Mouse (Mus musculus): ENCODE results near the gene Olfr1289.

The Olfr1289 gene

GRCm38 (mm10) chr2:111480519-111480918, at the start of gene Olfr1289:
Gene Olfr1289, plus strand, starts transcription at chr2:111480819.
- DNase-seq (ENCODE audit: low spot score): no peak

GRCm38 (mm10) chr2:111448842-111449241, 31.8 kb upstream of the Olfr1289 start, which contains the start of gene Olfr1287:
Gene Olfr1287, plus strand, starts transcription at chr2:111449142.
- DNase-seq (ENCODE audit: low spot score): no peak

- no peak for DNase-seq (ENCODE audit: low spot score)
These were observed 6.8 kb upstream of the Olfr1289 start, which contains the start of gene Olfr1288 for GRCm38 (mm10) chr2:111473801-111474200. Gene Olfr1288, plus strand, starts transcription at chr2:111474101.

- DNase-seq (ENCODE audit: low spot score): no peak
These were observed 13.1 kb downstream of the Olfr1289 start, which contains the start of gene Olfr1290 for GRCm38 (mm10) chr2:111493729-111494128. Gene Olfr1290, minus strand, starts transcription at chr2:111493829.

GRCm38 (mm10) chr2:111496880-111497279, 16.3 kb downstream of the Olfr1289 start, which contains the start of gene Olfr1291-ps1:
Gene Olfr1291-ps1, plus strand, starts transcription at chr2:111497180.
- DNase-seq (ENCODE audit: low spot score): no peak

DNA sequence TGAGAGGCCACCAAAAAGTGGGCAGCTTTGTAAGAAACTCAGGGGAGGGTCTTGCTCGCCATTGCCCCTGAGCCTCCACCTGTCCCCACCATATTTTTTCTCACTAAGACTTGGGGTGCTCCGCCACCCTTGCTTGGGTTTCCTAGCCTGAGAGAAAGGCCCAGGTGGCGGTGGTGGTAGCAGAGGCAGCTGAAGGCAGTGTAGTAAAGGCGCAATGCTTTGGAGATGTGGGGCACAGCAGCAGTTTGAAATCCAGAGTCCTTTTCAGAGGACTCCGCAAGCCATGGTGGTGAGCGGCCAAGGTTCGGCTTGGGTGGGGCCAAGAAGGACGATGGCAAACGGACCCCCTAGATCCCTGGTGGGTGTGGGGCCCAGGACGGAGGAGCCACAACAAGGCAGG, 36.8 kb downstream of the Olfr1289 start:
- DNase-seq (ENCODE audit: low spot score): no peak

- DNase-seq (ENCODE audit: low spot score): no peak
These were observed 44.3 kb downstream of the Olfr1289 start, which contains the start of gene Olfr1293-ps for GRCm38 (mm10) chr2:111524903-111525302. Gene Olfr1293-ps, plus strand, starts transcription at chr2:111525203.

Measured in left cerebral cortex, adult 11 months (tissue).